Mouse (Mus musculus) stomach, embryonic 16.5 days (tissue): ENCODE results near the gene Tbc1d30. TPM values are rescaled to one million over a fixed set of nuclear protein-coding genes. Genes with fewer than 3 reads are reported as not detected.
"Not testable (repeated sequence)": the region's sequence is repeated elsewhere in the genome, so short reads cannot be mapped to it uniquely, and the experiment has no call there.

Source experiments
- ATAC-seq: fragments of 200-750 bp; cut with Nextera tagmentation; 2 replicates; pipeline ENCODE4 v1.8.0; 2017; ENCODE audit warnings: moderate number of reproducible peaks, moderate TSS enrichment; ENCODE audit not compliant: insufficient read depth, low FRiP score
- H3K27ac ChIP-seq: fragments of 300-500 bp; sonication (generic); 2 replicates; pipeline ENCODE4 v1.5.1; 2014; ENCODE audit warnings: low read length
- H3K27me3 ChIP-seq: fragments of 300-500 bp; sonication (generic); 2 replicates; pipeline ENCODE4 v1.6.1; 2014; ENCODE audit warnings: low read length, control low read depth, mixed read lengths; ENCODE audit not compliant: control insufficient read depth, insufficient read depth
- H3K36me3 ChIP-seq: fragments of 300-500 bp; sonication (generic); 2 replicates; pipeline ENCODE4 v1.6.1; 2014; ENCODE audit warnings: low read length; ENCODE audit not compliant: control insufficient read depth, insufficient read depth
- H3K4me1 ChIP-seq: fragments of 300-500 bp; sonication (generic); 2 replicates; pipeline ENCODE4 v1.6.1; 2014; ENCODE audit warnings: low read length, control low read depth, mixed read lengths; ENCODE audit not compliant: control insufficient read depth, insufficient read depth
- H3K4me2 ChIP-seq: fragments of 300-500 bp; sonication (generic); 2 replicates; pipeline ENCODE4 v1.6.1; 2014; ENCODE audit warnings: low read depth, low read length, mixed read lengths
- H3K4me3 ChIP-seq: fragments of 300-500 bp; sonication (generic); replicated peaks from 2 replicates; pipeline ENCODE4 v1.5.1; 2014; ENCODE audit warnings: mild to moderate bottlenecking, low read length
- H3K9ac ChIP-seq: fragments of 300-500 bp; sonication (generic); 2 replicates; pipeline ENCODE4 v1.6.1; 2014; ENCODE audit warnings: low read length
- H3K9me3 ChIP-seq: fragments of 300-500 bp; sonication (generic); replicated peaks from 2 replicates; pipeline ENCODE4 v1.6.1; 2016; ENCODE audit warnings: low read length, control low read depth; ENCODE audit not compliant: control insufficient read depth
- WGBS: fragments of 180-500 bp; shearing (Covaris S2); extraction: QIAGEN DNeasy Blood & Tissue Kit; methylation state at CpG from one replicate; pipeline ENCODE4 v1.1.7; 2014; 5-methylcytosine and 5-hydroxymethylcytosine counted together
- polyA plus RNA-seq: library from polyadenylated mRNA; unstranded; fragments of >200 nt; fragmentation: Nextera tagmentation; extraction: Ambion mirVana; gene quantifications from 2 replicates; pipeline ENCODE4 v1.2.1, GENCODE M21; 2015

Tbc1d30 gene
- polyA plus RNA-seq, 1 experiment from 2014 or later: 5.8 TPM

- H3K27me3 ChIP-seq: 0 out of 2 replicates have a peak, but pooled peaks cover 5% of the 10 kb centered on the region
- peak overlapping the region; percentile 85 for H3K27ac ChIP-seq
- H3K4me2 ChIP-seq: peak overlapping the region; percentile 90
- ATAC-seq: no peak
- H3K4me1 ChIP-seq: peaks cover 9% of the 10 kb centered on the region; the same call in 1 of the 2 replicates
- 25% methylated on average over 15 of the region's 15 CpGs for WGBS
- no peaks in the 10 kb centered on the region for H3K36me3 ChIP-seq
- peak overlapping the region; percentile 68 for H3K4me3 ChIP-seq
- no peaks in the 10 kb centered on the region for H3K9me3 ChIP-seq
- peak overlapping the region; percentile 79 for H3K9ac ChIP-seq
Observed at GRCm38 (mm10) chr10:121351692-121352290, 713 bp upstream of the Tbc1d30 start.

GRCm38 (mm10) chr10:121350357-121351065 is 567 bp downstream of the Tbc1d30 start:
- Histone ChIP-seq H3K9ac (peak overlapping the region; percentile 79), H3K27me3 (0 out of 2 replicates have a peak, but pooled peaks cover 5% of the 10 kb centered on the region), H3K4me2 (peak overlapping the region; percentile 90), H3K27ac (peak overlapping the region; percentile 85), H3K4me3 (peak overlapping the region; percentile 68), H3K36me3 (no peaks in the 10 kb centered on the region), H3K4me1 (peaks cover 9% of the 10 kb centered on the region; the same call in 1 of the 2 replicates), H3K9me3 (no peaks in the 10 kb centered on the region)
- WGBS: 2% methylated on average over 34 of the region's 35 CpGs
- ATAC-seq: peak; percentile 77

- 0 out of 2 replicates have a peak, but pooled peaks cover 5% of the 10 kb centered on the region for H3K27me3 ChIP-seq
- H3K27ac ChIP-seq: peak overlapping the region; percentile 47
- H3K9ac ChIP-seq: no peak overlapping the region
- H3K4me3 ChIP-seq: peak overlapping the region; percentile 68
- H3K4me1 ChIP-seq: peaks cover 9% of the 10 kb centered on the region; the same call in 1 of the 2 replicates
- no peaks in the 10 kb centered on the region for H3K9me3 ChIP-seq
- no peak for ATAC-seq
- H3K4me2 ChIP-seq: peak overlapping the region; percentile 90
- 34% methylated on average over 5 of the region's 5 CpGs for WGBS
- no peaks in the 10 kb centered on the region for H3K36me3 ChIP-seq
Observed at GRCm38 (mm10) chr10:121349244-121349643, 1.8 kb downstream of the Tbc1d30 start.

GRCm38 (mm10) chr10:121343867-121344266 is 7.2 kb downstream of the Tbc1d30 start:
- WGBS: 49% methylated on average over 6 of the region's 6 CpGs
- Histone ChIP-seq H3K27me3 (no peaks in the 10 kb centered on the region), H3K9me3 (no peaks in the 10 kb centered on the region), H3K9ac (no peak overlapping the region), H3K4me2 (no peak overlapping the region), H3K36me3 (no peaks in the 10 kb centered on the region), H3K27ac (no peak overlapping the region), H3K4me3 (no peak overlapping the region), H3K4me1 (no peaks in the 10 kb centered on the region; the same call in 1 of the 2 replicates)
- ATAC-seq: no peak

- Histone ChIP-seq H3K36me3 (no peaks in the 10 kb centered on the region), H3K4me1 (no peaks in the 10 kb centered on the region; the same call in 1 of the 2 replicates), H3K4me3 (no peak overlapping the region), H3K4me2 (no peak overlapping the region), H3K9ac (no peak overlapping the region), H3K27ac (no peak overlapping the region), H3K27me3 (no peaks in the 10 kb centered on the region), H3K9me3 (no peaks in the 10 kb centered on the region)
- ATAC-seq: no peak
- WGBS: 99% methylated on average over 10 of the region's 10 CpGs
Observed at GRCm38 (mm10) chr10:121342260-121342659, 8.8 kb downstream of the Tbc1d30 start.

GRCm38 (mm10) chr10:121340754-121341593 is 10.1 kb downstream of the Tbc1d30 start:
- no peak overlapping the region for H3K27ac ChIP-seq

GRCm38 (mm10) chr10:121336536-121336935 is 14.5 kb downstream of the Tbc1d30 start:
- not testable (repeated sequence) for H3K4me3 ChIP-seq, H3K27ac ChIP-seq, H3K9ac ChIP-seq, H3K9me3 ChIP-seq, ATAC-seq, H3K4me2 ChIP-seq, H3K27me3 ChIP-seq, H3K36me3 ChIP-seq, H3K4me1 ChIP-seq
- 61% methylated on average over 14 of the region's 14 CpGs for WGBS

More at GRCm38 (mm10) chr10:121340754-121341593, 10.1 kb downstream of the Tbc1d30 start:
- ATAC-seq: no peak
- no peaks in the 10 kb centered on the region for H3K9me3 ChIP-seq
- WGBS: 66% methylated on average over 11 of the region's 11 CpGs
- no peak overlapping the region for H3K9ac ChIP-seq
- H3K4me2 ChIP-seq: no peak overlapping the region
- no peaks in the 10 kb centered on the region for H3K27me3 ChIP-seq
- no peaks in the 10 kb centered on the region; the same call in 1 of the 2 replicates for H3K4me1 ChIP-seq
- H3K36me3 ChIP-seq: no peaks in the 10 kb centered on the region
- H3K4me3 ChIP-seq: no peak overlapping the region

GRCm38 (mm10) chr10:121334576-121334975 is 16.5 kb downstream of the Tbc1d30 start:
- 0 out of 2 replicates have a peak, but pooled peaks cover 3% of the 10 kb centered on the region for H3K36me3 ChIP-seq
- 77% methylated on average over 3 of the region's 3 CpGs for WGBS
- no peaks in the 10 kb centered on the region for H3K27me3 ChIP-seq
- no peaks in the 10 kb centered on the region; the same call in 1 of the 2 replicates for H3K4me1 ChIP-seq
- H3K4me3 ChIP-seq: no peak overlapping the region
- H3K27ac ChIP-seq: no peak overlapping the region
- H3K4me2 ChIP-seq: no peak overlapping the region
- H3K9me3 ChIP-seq: no peaks in the 10 kb centered on the region
- H3K9ac ChIP-seq: no peak overlapping the region
- ATAC-seq: no peak
